Mouse (Mus musculus) right cerebral cortex, postnatal 10 days (tissue): ENCODE data around the gene Jrkl.

Experiments used
- DNase-seq, 2 experiments: peaks; one replicate each; pipeline ENCODE4 v3.0.0; 2021; ENCODE audit warnings: low spot score in 2 of 2

Jrkl gene

DNA sequence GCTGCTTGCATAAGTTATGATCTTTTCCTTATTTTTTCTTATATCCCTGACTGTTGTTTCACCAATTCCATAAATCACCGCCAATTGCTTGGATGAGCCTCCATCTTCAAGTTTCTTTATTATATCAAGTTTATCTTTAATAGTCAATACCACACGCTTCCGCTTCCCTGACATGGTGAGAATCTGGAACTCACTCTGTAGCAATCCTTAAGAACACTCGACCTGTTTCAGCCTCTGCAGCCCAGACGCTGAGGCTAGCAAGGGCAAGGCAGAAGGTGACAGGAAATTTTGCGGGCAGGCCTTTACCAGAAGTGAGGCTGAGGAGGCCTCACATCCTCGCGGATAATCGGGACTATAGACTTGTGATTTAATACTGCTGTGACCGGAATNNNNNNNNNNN is at the start of gene Jrkl:
Jrkl (minus strand) TSS at position 349 of the 400 bp plus-strand sequence.
- peak; percentile 28 to 46 for DNase-seq

DNA sequence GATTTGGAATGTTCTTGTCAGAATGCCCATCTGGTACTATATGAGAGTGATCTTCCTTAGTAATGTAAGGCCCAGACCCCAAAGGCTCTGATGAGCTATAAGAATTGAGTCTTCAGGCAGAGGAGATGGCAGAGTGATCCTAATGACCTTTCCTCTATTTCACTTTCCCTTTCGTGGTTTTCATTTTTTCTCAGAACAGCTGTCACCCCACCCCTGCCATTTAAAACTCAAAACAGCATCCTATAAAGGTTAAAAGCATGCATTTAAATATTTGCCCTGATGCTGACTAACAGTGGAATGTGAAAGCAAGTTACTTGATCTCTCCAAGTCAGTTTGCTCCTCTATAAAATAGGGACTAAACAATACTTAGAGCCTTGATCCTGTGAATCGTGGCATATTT is 41.9 kb upstream of the Jrkl start:
- no peak for DNase-seq

DNA sequence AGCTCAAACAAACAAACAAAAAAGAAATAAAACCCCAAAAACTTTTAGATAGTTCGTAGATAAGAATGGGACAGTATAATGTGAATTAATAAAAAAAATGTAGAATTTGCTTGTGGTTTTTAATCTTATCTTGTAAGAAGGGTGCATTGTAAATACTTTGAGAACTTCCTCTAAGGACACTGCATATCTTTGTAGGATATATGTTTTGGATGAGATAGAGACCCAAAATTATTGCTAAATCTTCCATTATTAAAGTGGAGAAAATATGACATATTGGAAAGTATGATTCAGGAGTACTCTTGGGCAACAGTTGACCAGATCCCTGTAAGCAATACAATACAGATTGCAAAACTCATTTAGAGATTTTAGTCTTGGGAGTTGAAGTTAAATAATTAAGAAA is 27.6 kb upstream of the Jrkl start:
- DNase-seq = no peak

- no peak for DNase-seq
These were observed 15.4 kb upstream of the Jrkl start for GRCm38 (mm10) chr9:13260980-13261379.

- DNase-seq = no peak
These were observed 12.5 kb upstream of the Jrkl start for GRCm38 (mm10) chr9:13258173-13258572.

DNA sequence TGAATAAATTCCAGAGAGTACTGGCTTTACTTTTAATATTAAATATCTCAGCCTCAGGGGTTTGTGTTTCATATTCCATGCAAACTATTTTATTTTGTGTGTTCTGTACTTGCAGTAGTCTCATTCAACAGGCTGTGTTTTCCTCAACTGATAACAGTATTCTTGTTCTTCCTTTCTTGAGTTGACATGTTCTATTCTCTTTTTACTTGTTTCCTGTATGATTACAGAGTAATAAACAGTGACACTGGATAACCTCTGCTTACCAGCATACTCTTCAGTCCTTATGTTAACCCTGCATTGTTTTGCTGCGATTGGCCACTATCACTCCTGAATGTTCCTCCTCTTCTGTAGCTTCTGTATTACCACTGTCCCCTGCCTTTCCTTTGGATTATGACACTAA is 11.1 kb upstream of the Jrkl start:
- DNase-seq = no peak

- DNase-seq = no peak
These were observed 5.6 kb upstream of the Jrkl start for GRCm38 (mm10) chr9:13251251-13251650.

- DNase-seq = no peak
These were observed 2.5 kb upstream of the Jrkl start for GRCm38 (mm10) chr9:13248104-13248503.

- peak; percentile 89 to 93 for DNase-seq
These were observed 1.4 kb upstream of the Jrkl start, which contains the start of gene Ccdc82 for GRCm38 (mm10) chr9:13246815-13247638. Gene Ccdc82 (plus strand): TSS chr9:13246955.

DNA sequence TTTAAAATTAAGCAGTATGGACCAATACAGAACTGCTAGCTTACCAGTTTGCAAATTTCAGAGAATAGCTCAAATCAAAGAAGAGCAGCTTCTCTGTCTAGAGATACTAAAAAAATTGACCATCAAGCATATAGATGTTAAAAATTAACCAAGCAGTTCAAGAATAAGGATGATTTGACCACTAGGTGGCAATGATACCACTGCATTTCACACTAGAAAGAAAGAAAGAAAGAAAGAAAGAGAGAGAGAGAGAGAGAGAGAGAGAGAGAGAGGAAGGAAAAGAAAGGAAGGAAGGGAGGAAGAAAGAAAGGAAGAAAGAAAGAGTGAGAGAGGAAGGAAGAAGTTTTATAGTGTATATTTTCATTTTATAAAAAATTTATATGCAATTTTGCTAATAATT is 3.3 kb downstream of the Jrkl start:
- DNase-seq = no peak

GRCm38 (mm10) chr9:13231545-13232216 is 13.9 kb downstream of the Jrkl start:
- DNase-seq = peak in 1 of 2 experiments; percentile 26

DNA sequence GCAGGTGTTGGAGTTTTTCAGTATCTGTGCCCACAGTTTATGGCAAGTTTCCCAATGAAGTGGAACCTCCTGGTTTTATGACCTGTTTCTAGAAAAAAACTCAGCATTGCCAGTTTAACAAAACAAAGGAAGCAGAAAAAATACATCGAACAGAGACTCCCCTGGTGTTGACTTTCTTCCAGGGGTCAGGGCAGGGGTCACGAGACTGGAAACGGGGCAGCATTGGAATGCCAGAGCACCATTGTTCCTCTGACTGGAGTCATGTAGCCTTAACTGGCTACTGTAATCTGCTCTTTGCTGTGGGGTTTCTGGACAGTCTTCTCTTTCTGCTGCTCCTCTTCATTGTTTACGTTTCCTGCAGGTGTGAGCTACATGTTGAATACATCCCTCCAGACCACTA is 15.1 kb downstream of the Jrkl start:
- DNase-seq = no peak

- no peak for DNase-seq
These were observed 19.8 kb downstream of the Jrkl start for GRCm38 (mm10) chr9:13225872-13226271.

DNA sequence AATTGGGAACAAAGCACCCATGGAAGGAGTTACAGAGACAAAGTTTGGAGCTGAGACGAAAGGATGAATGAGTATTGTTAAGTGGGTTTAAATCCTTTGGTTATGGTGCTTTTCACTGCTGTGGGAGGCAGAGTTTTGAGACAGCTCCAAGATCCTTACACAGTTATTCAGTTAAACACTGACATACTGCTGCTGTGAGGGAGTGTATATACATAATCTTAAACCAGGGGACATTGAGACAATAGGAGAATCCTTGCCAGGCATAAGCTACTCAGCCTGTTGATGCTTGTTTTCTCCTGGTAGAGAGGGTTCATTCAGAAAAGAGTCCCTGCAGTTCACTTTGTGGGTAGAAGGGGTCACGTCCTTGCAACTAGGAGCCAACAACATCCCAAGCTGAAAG is 39.3 kb downstream of the Jrkl start:
- no peak for DNase-seq

GRCm38 (mm10) chr9:13203681-13204080 is 41.9 kb downstream of the Jrkl start:
- DNase-seq = no peak

DNA sequence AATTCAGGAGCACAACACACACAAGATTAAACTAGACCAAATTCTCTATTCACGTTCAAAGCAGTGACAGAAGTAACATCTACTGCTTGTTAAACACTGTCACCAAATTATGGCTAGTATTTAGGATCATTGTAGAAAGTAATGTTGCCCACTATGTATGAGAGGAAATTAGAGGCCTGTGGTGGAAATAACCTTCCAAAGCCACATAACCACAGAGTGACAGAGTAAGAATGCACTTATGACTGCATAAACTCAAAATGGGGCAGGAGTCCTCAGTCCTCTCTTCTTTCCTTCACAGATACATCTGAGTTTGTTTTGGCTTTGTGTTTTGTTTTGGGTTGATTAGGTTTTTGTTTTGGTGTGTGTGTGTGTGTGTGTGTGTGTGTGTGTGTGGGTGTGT is 42.5 kb downstream of the Jrkl start:
- DNase-seq = no peak

DNA sequence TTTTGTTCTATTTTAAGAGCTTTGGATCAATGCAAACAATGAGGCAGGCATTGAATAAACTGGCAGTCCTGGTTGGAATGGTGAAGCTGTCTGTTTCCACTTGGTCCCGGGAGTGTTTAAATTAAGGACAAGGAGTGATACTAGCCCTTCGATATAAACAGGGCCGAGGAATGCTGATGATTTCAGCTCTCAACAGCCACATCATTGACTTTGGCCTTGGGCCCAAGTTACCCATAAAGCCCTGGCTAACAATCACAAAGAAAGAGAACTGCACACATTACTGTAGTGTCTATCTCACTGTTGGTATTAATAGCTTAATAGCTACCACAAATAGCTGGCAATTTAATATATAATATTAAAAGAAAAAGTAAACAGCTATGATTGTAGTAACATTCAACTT is 45.5 kb downstream of the Jrkl start:
- no peak for DNase-seq

- peak; percentile 43 to 67 for DNase-seq
These were observed 49.9 kb downstream of the Jrkl start for GRCm38 (mm10) chr9:13195762-13196161.

DNA sequence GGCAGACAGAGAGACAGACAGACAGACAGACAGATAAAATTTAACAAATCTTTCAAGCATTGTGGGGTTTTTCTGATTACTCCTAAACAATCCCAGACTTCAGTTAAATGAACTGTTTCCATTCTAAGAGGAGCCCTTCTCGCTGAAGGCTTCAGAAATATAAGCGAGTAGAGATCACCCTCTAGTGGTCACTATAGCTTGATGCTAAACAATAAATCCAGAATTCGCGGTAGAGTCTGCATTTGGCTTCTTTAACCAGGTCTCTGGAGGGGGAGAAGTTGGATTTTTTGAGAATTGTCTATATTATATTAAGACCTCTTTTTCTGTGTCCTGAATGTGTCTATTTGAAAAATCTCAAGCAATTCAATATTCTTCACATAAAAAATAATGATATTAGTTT is 50.4 kb downstream of the Jrkl start:
- DNase-seq = peak; percentile 25 to 26

DNA sequence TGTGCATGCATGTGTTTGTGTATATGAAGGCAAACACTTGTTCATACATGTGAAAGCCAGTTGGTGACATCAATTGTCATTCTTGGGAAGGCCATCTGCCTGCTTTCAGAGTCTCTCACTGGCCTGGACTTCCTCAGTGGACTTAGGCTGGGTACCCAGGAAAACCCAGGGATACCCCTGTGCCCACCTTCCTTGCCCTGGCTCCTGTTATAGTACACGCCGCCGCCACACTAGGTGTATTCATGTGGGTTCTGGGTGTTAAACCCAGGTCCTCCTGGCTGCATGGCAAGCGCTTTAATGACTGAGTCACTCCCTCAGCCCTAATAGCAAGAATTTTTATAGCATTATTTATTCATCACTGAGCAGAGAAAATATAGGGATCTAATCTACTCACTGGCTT is 51.0 kb downstream of the Jrkl start:
- DNase-seq = no peak
